Mouse (Mus musculus) lung, postnatal 36 days (tissue): ENCODE results near the gene Ms4a4b.
"Not testable (repeated sequence)": the region's sequence is repeated elsewhere in the genome, so short reads cannot be mapped to it uniquely, and the experiment has no call there.

Experiments used
- DNase-seq: peaks from one replicate; pipeline ENCODE4 v3.0.0; 2022; ENCODE audit warnings: mixed read lengths

Gene Ms4a4b

GRCm38 (mm10) chr19:11443338-11443737 lies at the start of gene Ms4a4b:
Gene Ms4a4b, plus strand, starts transcription at chr19:11443553.
- no peak for DNase-seq

- no peak for DNase-seq
Observed at GRCm38 (mm10) chr19:11395769-11396168, 47.6 kb upstream of the Ms4a4b start.

- no peak for DNase-seq
Observed at GRCm38 (mm10) chr19:11404527-11404926, 38.8 kb upstream of the Ms4a4b start, which contains the start of gene Ms4a4c. Gene Ms4a4c, plus strand, starts transcription at chr19:11404770.

- peak; percentile 21 for DNase-seq
Observed at GRCm38 (mm10) chr19:11407428-11407827, 35.9 kb upstream of the Ms4a4b start.

GRCm38 (mm10) chr19:11408591-11408990 lies 34.8 kb upstream of the Ms4a4b start:
- DNase-seq = no peak

GRCm38 (mm10) chr19:11411640-11412039 lies 31.7 kb upstream of the Ms4a4b start:
- DNase-seq = no peak

GRCm38 (mm10) chr19:11414084-11414483 lies 29.3 kb upstream of the Ms4a4b start:
- no peak for DNase-seq

GRCm38 (mm10) chr19:11415581-11415980 lies 27.8 kb upstream of the Ms4a4b start:
- peak; percentile 53 for DNase-seq

GRCm38 (mm10) chr19:11418865-11419264 lies 24.5 kb upstream of the Ms4a4b start:
- DNase-seq = not testable (repeated sequence)

- DNase-seq = peak; percentile 22
Observed at GRCm38 (mm10) chr19:11431209-11431608, 12.1 kb upstream of the Ms4a4b start.

GRCm38 (mm10) chr19:11435058-11435834 lies 8.1 kb upstream of the Ms4a4b start:
- no peak for DNase-seq

GRCm38 (mm10) chr19:11443964-11444363 lies 611 bp downstream of the Ms4a4b start:
- no peak for DNase-seq

GRCm38 (mm10) chr19:11447238-11447637 lies 3.9 kb downstream of the Ms4a4b start:
- no peak for DNase-seq

- not testable (repeated sequence) for DNase-seq
Observed at GRCm38 (mm10) chr19:11459041-11459440, 15.7 kb downstream of the Ms4a4b start.

GRCm38 (mm10) chr19:11464795-11465194 lies 21.4 kb downstream of the Ms4a4b start:
- peak; percentile 37 for DNase-seq

GRCm38 (mm10) chr19:11466471-11466870 lies 23.1 kb downstream of the Ms4a4b start:
- no peak for DNase-seq

- DNase-seq = not testable (repeated sequence)
Observed at GRCm38 (mm10) chr19:11468361-11468760, 25.0 kb downstream of the Ms4a4b start.

GRCm38 (mm10) chr19:11469215-11469614 lies 25.9 kb downstream of the Ms4a4b start, which contains the start of gene Ms4a6c:
Gene Ms4a6c, plus strand, starts transcription at chr19:11469366.
- peak; percentile 25 for DNase-seq

- DNase-seq = no peak
Observed at GRCm38 (mm10) chr19:11479714-11480113, 36.4 kb downstream of the Ms4a4b start.

GRCm38 (mm10) chr19:11482684-11483083 lies 39.3 kb downstream of the Ms4a4b start:
- no peak for DNase-seq

GRCm38 (mm10) chr19:11483941-11484340 lies 40.6 kb downstream of the Ms4a4b start:
- no peak for DNase-seq

- no peak for DNase-seq
Observed at GRCm38 (mm10) chr19:11484388-11484787, 41.0 kb downstream of the Ms4a4b start.

- DNase-seq = no peak
Observed at GRCm38 (mm10) chr19:11485266-11485665, 41.9 kb downstream of the Ms4a4b start.

- DNase-seq = peak; percentile 11
Observed at GRCm38 (mm10) chr19:11485746-11486145, 42.4 kb downstream of the Ms4a4b start, which contains the start of gene Gm8369. Gene Gm8369, plus strand, starts transcription at chr19:11485938.
